Mouse (Mus musculus) left cerebral cortex, adult 2 months (tissue): ENCODE results near the gene Nav3. TPM values are rescaled to one million over a fixed set of nuclear protein-coding genes. Genes with fewer than 3 reads are reported as not detected.

Source experiments
- DNase-seq, 2 experiments: peaks; one replicate each; pipeline ENCODE4 v3.0.0; 2021 to 2022; ENCODE audit warnings: low spot score in 2 of 2, mixed read lengths in 1 of 2; ENCODE audit errors: extremely low spot score in 1 of 2
- H3K27ac ChIP-seq: fragments of 200-600 bp; 2 replicates; pipeline ENCODE4 v1.8.1; 2022
- H3K4me3 ChIP-seq: fragments of 200-600 bp; 2 replicates; pipeline ENCODE4 v1.8.1; 2022
- CTCF ChIP-seq: fragments of 200-600 bp; IDR thresholded peaks from 2 replicates; pipeline ENCODE4 v1.8.1; 2022; ENCODE audit warnings: antibody characterized with exemption, mild to moderate bottlenecking, moderate library complexity
- intact Hi-C: fragments of 180-260 bp; cut with DNase I; formaldehyde crosslinking; loops from one replicate; pipeline ENCODE4 v1.15.1; 2025
- total RNA-seq, 2 experiments: library from RNA; stranded (reverse); gene quantifications; 2 replicates each; pipeline ENCODE4 v1.2.3; 2021

Nav3 gene
- total RNA-seq, 2 experiments from 2014 or later: 116 to 136 TPM

GRCm38 (mm10) chr10:110000755-110001247 lies 455.2 kb downstream of the Nav3 start:
- no peak for DNase-seq
- Histone ChIP-seq H3K4me3 (no peak overlapping the region), H3K27ac (no peak overlapping the region)
- intact Hi-C loops: no loop called here
- no peak for TF ChIP-seq CTCF

GRCm38 (mm10) chr10:109999904-110000303 lies 456.1 kb downstream of the Nav3 start:
- TF ChIP-seq CTCF: no peak
- Histone ChIP-seq H3K4me3 (no peak overlapping the region), H3K27ac (no peak overlapping the region)
- intact Hi-C loops: no loop called here
- no peak for DNase-seq

- intact Hi-C loops: no loop called here
- H3K4me3 ChIP-seq: no peak overlapping the region
- no peak for TF ChIP-seq CTCF
- no peak overlapping the region for H3K27ac ChIP-seq
- DNase-seq: no peak
Observed at GRCm38 (mm10) chr10:109994302-109994701, 461.7 kb downstream of the Nav3 start.

- no peak for TF ChIP-seq CTCF
- Histone ChIP-seq H3K27ac (peak overlapping the region; percentile 8), H3K4me3 (no peak overlapping the region)
- peak; percentile 20 to 26 for DNase-seq
- intact Hi-C loops: no loop called here
Observed at GRCm38 (mm10) chr10:109985824-109986485, 470.0 kb downstream of the Nav3 start.

- Histone ChIP-seq H3K4me3 (no peak overlapping the region), H3K27ac (no peak overlapping the region)
- DNase-seq: no peak
- TF ChIP-seq CTCF: no peak
- intact Hi-C loops: no loop called here
Observed at GRCm38 (mm10) chr10:109976351-109976750, 479.7 kb downstream of the Nav3 start.

GRCm38 (mm10) chr10:109974177-109974576 lies 481.8 kb downstream of the Nav3 start:
- no peak for TF ChIP-seq CTCF
- intact Hi-C loops: no loop called here
- no peak overlapping the region for H3K4me3 ChIP-seq
- no peak overlapping the region for H3K27ac ChIP-seq
- DNase-seq: no peak

- no peak overlapping the region for H3K27ac ChIP-seq
- DNase-seq: no peak
- no peak overlapping the region for H3K4me3 ChIP-seq
- intact Hi-C loops: no loop called here
- TF ChIP-seq CTCF: no peak
Observed at GRCm38 (mm10) chr10:109973483-109973882, 482.5 kb downstream of the Nav3 start.

GRCm38 (mm10) chr10:109950296-109950695 lies 505.7 kb downstream of the Nav3 start:
- intact Hi-C loops: no loop called here
- DNase-seq: no peak
- TF ChIP-seq CTCF: no peak

GRCm38 (mm10) chr10:109929319-109929622 lies 526.7 kb downstream of the Nav3 start:
- intact Hi-C loops: loop anchor here (10.0 kb wide), 1 partner anchor 526 kb away; the partner anchor contains the start of gene Nav3
- TF ChIP-seq CTCF: no peak

More at GRCm38 (mm10) chr10:109950296-109950695, 505.7 kb downstream of the Nav3 start:
- H3K27ac ChIP-seq: no peak overlapping the region
- no peak overlapping the region for H3K4me3 ChIP-seq

GRCm38 (mm10) chr10:109928547-109929318 lies 527.3 kb downstream of the Nav3 start:
- no peak for DNase-seq
- intact Hi-C loops: loop anchor here (10.0 kb wide), 1 partner anchor 526 kb away; the partner anchor contains the start of gene Nav3
- no peak overlapping the region for H3K27ac ChIP-seq
- TF ChIP-seq CTCF: no peak
- H3K4me3 ChIP-seq: no peak overlapping the region

More at GRCm38 (mm10) chr10:109929319-109929622, 526.7 kb downstream of the Nav3 start:
- no peak for DNase-seq
- Histone ChIP-seq H3K4me3 (no peak overlapping the region), H3K27ac (no peak overlapping the region)

- no peak for DNase-seq
- intact Hi-C loops: loop anchor here (10.0 kb wide), 1 partner anchor 529 kb away; the partner anchor contains the start of gene Nav3
Observed at GRCm38 (mm10) chr10:109926149-109926548, 529.9 kb downstream of the Nav3 start.

GRCm38 (mm10) chr10:109924136-109924535 lies 531.9 kb downstream of the Nav3 start:
- no peak for DNase-seq
- no peak overlapping the region for H3K4me3 ChIP-seq
- H3K27ac ChIP-seq: no peak overlapping the region
- no peak for TF ChIP-seq CTCF
- intact Hi-C loops: loop anchor here (5.0 to 10.0 kb wide), 3 partner anchors 531 to 733 kb away; partner anchors contain the start of gene Nav3

More at GRCm38 (mm10) chr10:109926149-109926548, 529.9 kb downstream of the Nav3 start:
- Histone ChIP-seq H3K27ac (no peak overlapping the region), H3K4me3 (no peak overlapping the region)
- TF ChIP-seq CTCF: no peak
